Mouse (Mus musculus) cortical plate, adult 2 months (tissue): ENCODE results near the gene Cers3.

ENCODE experiments used
- CTCF ChIP-seq: fragments of 200-500 bp; IDR thresholded peaks from 2 replicates; pipeline ENCODE4 v1.5.1; 2011; ENCODE audit warnings: mild to moderate bottlenecking, control low read depth, low read length; ENCODE audit not compliant: insufficient read depth; ENCODE audit errors: extremely low read depth
- POLR2A ChIP-seq: fragments of 200-500 bp; IDR thresholded peaks from 2 replicates; pipeline ENCODE4 v1.6.1; 2011; ENCODE audit warnings: mild to moderate bottlenecking, low read length, control low read depth; ENCODE audit not compliant: insufficient read depth; ENCODE audit errors: extremely low read depth

DNA sequence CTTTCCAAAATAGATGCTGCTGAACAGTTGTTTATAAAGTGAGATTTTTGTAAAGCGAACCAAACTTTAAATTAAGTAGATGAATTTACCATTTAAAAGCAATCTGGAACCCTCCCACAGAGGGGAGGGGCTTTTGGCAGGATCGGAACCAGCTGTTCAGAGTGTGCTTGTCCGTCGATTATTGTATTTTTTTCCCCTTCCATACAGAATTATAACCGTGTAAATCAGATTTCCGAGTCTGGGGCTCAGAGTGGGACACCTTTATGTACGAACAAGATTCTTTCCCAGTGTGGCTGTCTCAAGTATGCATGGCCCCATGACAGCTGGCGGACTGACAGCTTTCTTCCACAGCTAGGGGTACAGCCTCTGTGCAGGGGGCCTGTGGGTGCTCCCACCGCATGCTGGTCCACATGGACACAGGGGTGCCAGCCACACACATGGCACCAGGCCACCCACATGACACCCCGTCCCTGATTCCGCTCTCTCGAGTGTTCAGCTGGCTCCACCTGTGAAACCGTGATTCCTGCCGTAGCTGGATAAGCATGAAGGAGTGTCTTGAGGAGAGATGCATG is 128.7 kb downstream of the Cers3 start:
- no peak for TF ChIP-seq CTCF
- no peak for TF ChIP-seq POLR2A
